Mouse (Mus musculus) kidney, postnatal 0 days (tissue): ENCODE measurements around the gene Hoxd8. TPM values are rescaled to one million over a fixed set of nuclear protein-coding genes. Genes with fewer than 3 reads are reported as not detected.

Experiments used
- ATAC-seq: fragments of 200-750 bp; cut with Nextera tagmentation; replicated peaks from 2 replicates; pipeline ENCODE4 v1.8.0; 2017; ENCODE audit warnings: low read depth, moderate number of reproducible peaks, moderate TSS enrichment, moderate library complexity; ENCODE audit not compliant: low FRiP score
- DNase-seq: peaks from one replicate; pipeline ENCODE4 v3.0.0-alpha.2; 2016; ENCODE audit warnings: low spot score
- H3K27ac ChIP-seq: fragments of 300-500 bp; sonication (generic); 2 replicates; pipeline ENCODE4 v1.5.1; 2014; ENCODE audit warnings: mild to moderate bottlenecking
- H3K27me3 ChIP-seq: fragments of 300-500 bp; sonication (generic); 2 replicates; pipeline ENCODE4 v1.6.1; 2014; ENCODE audit warnings: low read length, mixed read lengths; ENCODE audit not compliant: insufficient read depth
- H3K36me3 ChIP-seq: fragments of 300-500 bp; sonication (generic); 2 replicates; pipeline ENCODE4 v1.6.1; 2014; ENCODE audit warnings: low read length, mixed read lengths; ENCODE audit not compliant: insufficient read depth
- H3K4me1 ChIP-seq: fragments of 300-500 bp; sonication (generic); replicated peaks from 2 replicates; pipeline ENCODE4 v1.6.1; 2014; ENCODE audit warnings: antibody characterized with exemption, low read length, mixed read lengths; ENCODE audit not compliant: insufficient read depth
- H3K4me2 ChIP-seq: fragments of 300-500 bp; sonication (generic); 2 replicates; pipeline ENCODE4 v1.6.1; 2014; ENCODE audit warnings: mild to moderate bottlenecking, low read length, moderate library complexity, mixed read lengths
- H3K4me3 ChIP-seq: fragments of 300-500 bp; sonication (generic); replicated peaks from 2 replicates; pipeline ENCODE4 v1.5.1; 2014; ENCODE audit warnings: low read depth, low read length
- H3K9ac ChIP-seq: fragments of 300-500 bp; sonication (generic); 2 replicates; pipeline ENCODE4 v1.6.1; 2014; ENCODE audit warnings: low read depth, low read length
- H3K9me3 ChIP-seq: fragments of 300-500 bp; sonication (generic); replicated peaks from 2 replicates; pipeline ENCODE4 v1.6.1; 2016; ENCODE audit warnings: low read length, inconsistent platforms, mixed read lengths
- CTCF ChIP-seq: IDR thresholded peaks from 2 replicates; pipeline ENCODE4 v1.5.1; 2016; ENCODE audit warnings: antibody characterized with exemption, low read depth, mild to moderate bottlenecking, moderate library complexity
- WGBS: fragments of 180-500 bp; shearing (Covaris S2); extraction: QIAGEN DNeasy Blood & Tissue Kit; methylation state at CpG from one replicate; pipeline ENCODE4 v1.1.7; 2014; 5-methylcytosine and 5-hydroxymethylcytosine counted together
- polyA plus RNA-seq: library from polyadenylated mRNA; unstranded; fragments of >200 nt; fragmentation: Nextera tagmentation; extraction: Ambion mirVana; gene quantifications from 2 replicates; pipeline ENCODE4 v1.2.1, GENCODE M21; 2015

Gene Hoxd8
- polyA plus RNA-seq, 1 experiment from 2014 or later, result 76.7 TPM

DNA sequence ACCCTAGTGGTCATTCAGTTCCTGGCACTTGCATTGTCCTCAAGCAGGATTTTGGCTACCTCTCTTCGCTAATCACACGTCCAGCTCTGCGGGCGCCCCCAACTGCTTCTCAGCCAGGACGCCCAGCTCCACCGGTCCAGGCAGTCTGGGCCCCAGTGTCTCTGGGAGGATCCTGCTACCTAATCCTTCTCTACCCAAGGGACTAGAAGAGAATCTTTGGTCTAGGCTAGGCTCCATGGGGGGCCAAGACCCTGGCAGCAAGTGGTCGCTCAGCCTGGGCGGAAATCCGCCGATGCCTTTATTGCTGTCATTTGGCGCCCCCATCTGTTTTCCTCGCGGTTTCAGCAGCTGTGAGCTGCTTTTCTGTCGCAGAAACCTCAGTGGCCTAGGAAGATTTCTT, 42.7 kb upstream of the Hoxd8 start:
- H3K9ac ChIP-seq, result no peak overlapping the region
- peaks cover 71% of the 10 kb centered on the region for H3K27me3 ChIP-seq
- peak; percentile 86 for DNase-seq
- 0 out of 2 replicates have a peak, but pooled peaks have one; percentile 29 for ATAC-seq
- no peaks in the 10 kb centered on the region; the same call in 1 of the 2 replicates for H3K4me1 ChIP-seq
- H3K27ac ChIP-seq, result no peak overlapping the region
- 0 out of 2 replicates have a peak overlapping the region, but pooled peaks have one; percentile 4 for H3K4me3 ChIP-seq
- peak; percentile 64 for TF ChIP-seq CTCF
- peak overlapping the region; percentile 39 for H3K4me2 ChIP-seq
- H3K36me3 ChIP-seq, result no peaks in the 10 kb centered on the region
- no peaks in the 10 kb centered on the region for H3K9me3 ChIP-seq
- under 1% methylated on average over 14 of the region's 14 CpGs for WGBS

DNA sequence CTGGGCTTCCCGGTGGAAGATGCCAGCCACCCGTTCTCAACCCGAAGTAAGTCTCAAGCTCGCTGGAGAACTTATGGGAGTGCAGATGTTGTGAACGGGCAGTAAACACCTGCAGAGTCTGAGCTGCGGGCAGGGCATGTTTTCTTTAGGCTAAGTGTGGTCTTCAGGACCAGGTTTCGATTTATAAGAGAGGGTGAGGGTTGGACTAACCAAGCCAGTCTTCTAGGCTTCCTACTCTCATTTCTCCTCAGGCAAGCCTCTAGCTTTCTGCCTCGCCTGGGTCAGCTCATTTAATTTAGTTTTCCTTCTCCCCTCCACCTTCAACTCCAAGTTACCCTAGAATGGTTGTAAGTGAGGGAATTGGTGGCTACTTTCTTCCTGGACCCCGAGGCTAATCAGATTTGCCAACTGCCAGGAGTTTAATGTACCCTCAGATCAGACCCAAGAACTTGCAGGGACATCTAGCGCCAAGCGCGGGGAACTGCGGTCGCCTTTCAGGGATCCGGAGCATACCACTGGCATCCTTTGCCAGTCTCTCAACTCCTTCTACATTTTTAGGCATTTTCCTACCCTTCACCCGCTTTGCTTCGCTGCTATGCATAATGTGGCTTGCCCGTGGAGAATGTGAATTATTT, 41.0 kb upstream of the Hoxd8 start:
- H3K4me1 ChIP-seq, result peaks cover 9% of the 10 kb centered on the region; the same call in 1 of the 2 replicates
- 2% methylated on average over 18 of the region's 18 CpGs for WGBS
- TF ChIP-seq CTCF, result peak; percentile 78
- DNase-seq, result peak; percentile 89
- no peak overlapping the region for H3K9ac ChIP-seq
- H3K27ac ChIP-seq, result no peak overlapping the region
- H3K4me3 ChIP-seq, result no peak overlapping the region
- H3K36me3 ChIP-seq, result no peaks in the 10 kb centered on the region
- ATAC-seq, result no peak
- H3K27me3 ChIP-seq, result peaks cover 72% of the 10 kb centered on the region
- H3K4me2 ChIP-seq, result peak overlapping the region; percentile 27; the same call in 1 of the 2 replicates
- no peaks in the 10 kb centered on the region for H3K9me3 ChIP-seq

DNA sequence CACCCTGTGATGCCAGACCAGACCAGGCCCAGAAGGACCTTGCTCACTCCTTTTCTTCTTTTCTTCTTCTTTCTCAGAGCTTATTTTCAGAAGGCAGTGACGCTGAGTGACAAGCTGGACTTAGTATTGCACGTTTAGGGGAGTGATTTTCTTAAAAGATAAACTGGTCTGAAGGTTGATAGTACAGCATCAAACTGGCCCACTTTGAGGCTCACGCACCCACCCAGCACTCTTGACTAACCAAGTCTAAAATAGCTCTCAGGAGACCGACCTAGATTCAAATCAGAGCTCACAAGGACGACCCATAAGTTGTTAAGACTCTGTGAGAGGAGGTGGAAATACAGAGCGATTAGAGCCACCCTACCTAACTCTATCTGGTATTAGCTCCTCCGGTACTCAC, 38.0 kb upstream of the Hoxd8 start:
- no peak for DNase-seq
- no peak overlapping the region for H3K27ac ChIP-seq
- H3K9me3 ChIP-seq, result no peaks in the 10 kb centered on the region
- H3K4me2 ChIP-seq, result no peak overlapping the region
- peaks cover 86% of the 10 kb centered on the region for H3K27me3 ChIP-seq
- H3K36me3 ChIP-seq, result no peaks in the 10 kb centered on the region
- peaks cover 13% of the 10 kb centered on the region; the same call in 1 of the 2 replicates for H3K4me1 ChIP-seq
- no peak overlapping the region for H3K9ac ChIP-seq
- 8% methylated on average over 7 of the region's 7 CpGs for WGBS
- no peak for ATAC-seq
- H3K4me3 ChIP-seq, result no peak overlapping the region
- no peak for TF ChIP-seq CTCF

DNA sequence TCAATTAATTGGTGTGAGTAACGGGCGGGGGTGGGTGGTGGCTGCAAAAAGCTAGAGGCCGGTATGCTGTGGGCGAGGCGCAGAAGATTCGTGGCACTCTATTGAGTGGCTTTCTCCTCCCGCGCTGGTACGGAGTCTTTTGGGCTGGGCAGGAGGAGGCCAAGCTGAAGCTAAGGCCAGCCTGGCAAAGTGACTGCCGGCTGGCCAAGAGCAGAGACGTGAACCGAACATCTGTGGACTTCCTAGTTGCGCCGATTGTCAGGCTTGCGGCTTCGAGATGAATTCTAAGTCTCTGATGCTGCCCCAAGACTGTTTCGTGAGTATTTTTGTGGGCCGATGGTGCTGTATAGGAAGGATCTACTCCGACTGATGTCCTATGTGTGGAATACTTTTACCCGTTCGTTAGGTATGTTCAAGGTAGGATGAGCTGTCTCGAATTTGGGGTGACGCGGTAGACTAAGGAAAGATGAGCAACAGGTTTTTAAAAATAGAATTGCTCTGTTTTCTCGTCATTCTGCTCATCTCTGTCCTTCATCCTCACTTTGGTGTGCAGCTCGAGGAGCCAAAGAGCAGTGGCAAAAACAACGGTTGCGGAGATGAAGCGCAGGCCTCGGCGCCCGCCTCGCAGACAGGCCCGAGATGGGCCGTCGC, 37.1 kb upstream of the Hoxd8 start:
- DNase-seq, result no peak
- no peak for TF ChIP-seq CTCF
- ATAC-seq, result no peak
- no peaks in the 10 kb centered on the region for H3K36me3 ChIP-seq
- peaks cover 86% of the 10 kb centered on the region for H3K27me3 ChIP-seq
- no peak overlapping the region; the same call in 1 of the 2 replicates for H3K4me3 ChIP-seq
- H3K9ac ChIP-seq, result no peak overlapping the region
- peak overlapping the region; percentile 77; the same call in 1 of the 2 replicates for H3K4me2 ChIP-seq
- peaks cover 13% of the 10 kb centered on the region; the same call in 1 of the 2 replicates for H3K4me1 ChIP-seq
- H3K27ac ChIP-seq, result no peak overlapping the region
- no peaks in the 10 kb centered on the region for H3K9me3 ChIP-seq
- 3% methylated on average over 36 of the region's 36 CpGs for WGBS

DNA sequence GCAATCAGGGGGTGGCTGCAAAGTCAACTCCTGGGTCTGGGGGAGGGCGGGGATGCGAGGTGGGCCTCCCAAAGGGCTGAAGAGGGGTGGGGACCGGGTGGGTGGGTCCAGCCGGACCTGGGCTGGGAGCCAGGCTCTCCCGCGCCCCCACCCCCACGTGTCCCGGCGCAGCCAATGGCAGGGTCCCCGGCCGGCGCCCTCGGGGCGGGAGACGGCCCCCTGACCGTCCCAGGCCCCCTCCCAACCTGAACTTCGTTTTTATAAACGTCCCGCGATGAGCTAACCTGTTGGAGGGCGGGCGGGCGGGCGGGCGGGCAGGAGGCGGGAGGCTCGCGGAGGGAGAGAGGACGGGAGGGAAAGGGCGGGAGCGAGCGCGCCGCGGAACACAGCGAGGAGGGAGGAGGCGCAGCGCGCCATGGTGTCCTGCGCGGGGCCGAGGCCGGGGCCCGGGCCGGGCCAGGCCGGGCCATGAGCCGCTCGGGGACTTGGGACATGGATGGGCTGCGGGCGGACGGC, 36.5 kb upstream of the Hoxd8 start, which contains the start of gene Hoxd13:
Gene Hoxd13 (plus strand): TSS at position 469 of the 516 bp plus-strand sequence.
- H3K4me2 ChIP-seq, result peak within 1 kb of the TSS; percentile 77
- TF ChIP-seq CTCF, result no peak
- H3K9me3 ChIP-seq, result no peaks in the 10 kb centered on the region
- peaks cover 13% of the 10 kb centered on the region for H3K4me1 ChIP-seq
- no peaks in the 10 kb centered on the region for H3K36me3 ChIP-seq
- H3K4me3 ChIP-seq, result peak within 1 kb of the TSS; percentile 42
- peak; percentile 49 for ATAC-seq
- H3K27me3 ChIP-seq, result peaks cover 83% of the 10 kb centered on the region
- no peak for DNase-seq
- under 1% methylated on average over 29 of the region's 51 CpGs for WGBS
- H3K9ac ChIP-seq, result peak within 1 kb of the TSS; percentile 35; the same call in 1 of the 2 replicates
- H3K27ac ChIP-seq, result no peak within 1 kb of the TSS
